Mouse (Mus musculus) G1E (cell line): Measurements from ENCODE around the gene Rapgef2. TPM values are rescaled to one million over a fixed set of nuclear protein-coding genes. Genes with fewer than 3 reads are reported as not detected.

ENCODE experiments used
- ATAC-seq: 2 replicates; pipeline ENCODE4 v1.8.0; 2016; ENCODE audit warnings: mild to moderate bottlenecking; ENCODE audit not compliant: insufficient number of reproducible peaks, poor library complexity, low FRiP score, severe bottlenecking; ENCODE audit errors: extremely low read depth
- DNase-seq: peaks from one replicate; pipeline ENCODE4 v3.0.0; 2012; ENCODE audit warnings: low spot score
- H3K27me3 ChIP-seq: 2 replicates; pipeline ENCODE4 v1.6.1; 2012; ENCODE audit warnings: mild to moderate bottlenecking, low read length, inconsistent platforms; ENCODE audit not compliant: insufficient read depth
- H3K36me3 ChIP-seq: replicated peaks from 2 replicates; pipeline ENCODE3; 2012; ENCODE audit warnings: mild to moderate bottlenecking, inconsistent platforms
- H3K4me1 ChIP-seq: 2 replicates; pipeline ENCODE4 v1.6.1; 2012; ENCODE audit warnings: low read depth, low read length, inconsistent platforms, mixed read lengths; ENCODE audit not compliant: insufficient read depth
- H3K4me3 ChIP-seq: 2 replicates; pipeline ENCODE4 v1.5.1; 2012; ENCODE audit warnings: low read depth, mild to moderate bottlenecking, inconsistent platforms, low read length, moderate library complexity, mixed read lengths
- H3K9me3 ChIP-seq: replicated peaks from 2 replicates; pipeline ENCODE4 v1.6.1; 2012; ENCODE audit warnings: inconsistent platforms
- CTCF ChIP-seq: IDR thresholded peaks from 2 replicates; pipeline ENCODE4 v1.5.1; 2012; ENCODE audit warnings: low read depth, low read length, inconsistent platforms, mixed read lengths
- GATA1 ChIP-seq: IDR thresholded peaks from 2 replicates; pipeline ENCODE4 v1.6.1; 2012; ENCODE audit warnings: borderline replicate concordance, low read length, inconsistent platforms, mixed read lengths
- GATA2 ChIP-seq: IDR thresholded peaks from 2 replicates; pipeline ENCODE4 v1.6.1; 2012; ENCODE audit warnings: low read depth, low read length, inconsistent platforms, borderline replicate concordance
- POLR2AphosphoS5 ChIP-seq: IDR thresholded peaks from 2 replicates; pipeline ENCODE4 v1.6.1; 2012; ENCODE audit warnings: low read depth, low read length, inconsistent platforms; ENCODE audit not compliant: insufficient replicate concordance
- TAL1 ChIP-seq: conservative IDR thresholded peaks from 2 replicates; pipeline ENCODE4 v1.6.1; 2012; ENCODE audit warnings: low read depth, low read length, inconsistent platforms, mixed read lengths
- polyA plus RNA-seq: library from polyadenylated mRNA; stranded (reverse); fragments of >175 nt; gene quantifications from 2 replicates; pipeline ENCODE4 v1.2.3, GENCODE M21; 2012
- total RNA-seq, 2 experiments: library from RNA; stranded (forward) in 1 of 2; stranded (reverse) in 1 of 2; fragments of 200-1000 nt in 1 of 2; fragments of >200 nt in 1 of 2; fragmentation: Nextera tagmentation in 1 of 2; gene quantifications; 2 replicates each; pipeline ENCODE4 v1.2.3; 2014 to 2017

Rapgef2 gene
- total RNA-seq (2014; fragmentation: Nextera tagmentation) (18.7 and 19.7 TPM in 2 replicates), total RNA-seq (2017) (21.7 and 22.1 TPM in 2 replicates), polyA plus RNA-seq (2.8 and 2.9 TPM in 2 replicates)

GRCm38 (mm10) chr3:79286376-79287107 lies at the start of gene Rapgef2:
Gene Rapgef2 (minus strand): TSS chr3:79286517.
- ATAC-seq (no peak), DNase-seq (peak; percentile 47)
- H3K4me1 ChIP-seq, result peaks cover 59% of the 10 kb centered on the region
- peaks cover 9% of the 10 kb centered on the region; the same call in 1 of the 2 replicates for H3K27me3 ChIP-seq
- H3K4me3 ChIP-seq, result peak within 1 kb of the TSS; percentile 85
- H3K9me3 ChIP-seq, result peaks cover 8% of the 10 kb centered on the region
- peaks cover 2% of the 10 kb centered on the region for H3K36me3 ChIP-seq
- TF ChIP-seq TAL1 (no peak), GATA2 (no peak), GATA1 (no peak), CTCF (no peak), POLR2AphosphoS5 (no peak)

- peaks cover 8% of the 10 kb centered on the region for H3K27me3 ChIP-seq
- TF ChIP-seq TAL1 (peak; percentile 66), GATA1 (no peak)
- H3K9me3 ChIP-seq, result no peaks in the 10 kb centered on the region
- no peaks in the 10 kb centered on the region for H3K36me3 ChIP-seq
- H3K4me3 ChIP-seq, result no peak overlapping the region
- H3K4me1 ChIP-seq, result peaks cover 36% of the 10 kb centered on the region
- ATAC-seq (peak; percentile 95), DNase-seq (peak; percentile 13)
Measured at GRCm38 (mm10) chr3:79333643-79334200, 47.4 kb upstream of the Rapgef2 start.

GRCm38 (mm10) chr3:79333051-79333450 lies 46.7 kb upstream of the Rapgef2 start:
- Histone ChIP-seq H3K9me3 (no peaks in the 10 kb centered on the region), H3K4me3 (no peak overlapping the region), H3K36me3 (no peaks in the 10 kb centered on the region), H3K4me1 (peaks cover 36% of the 10 kb centered on the region), H3K27me3 (peaks cover 13% of the 10 kb centered on the region)
- TF ChIP-seq GATA1 (no peak), POLR2AphosphoS5 (no peak), TAL1 (no peak), CTCF (no peak), GATA2 (no peak)
- DNase-seq (no peak), ATAC-seq (no peak)

- TF ChIP-seq GATA2, result no peak
- TF ChIP-seq GATA1, result no peak
- no peak for TF ChIP-seq TAL1
- TF ChIP-seq POLR2AphosphoS5, result no peak
- TF ChIP-seq CTCF, result no peak
Measured at GRCm38 (mm10) chr3:79329691-79330315, 43.5 kb upstream of the Rapgef2 start.

DNA sequence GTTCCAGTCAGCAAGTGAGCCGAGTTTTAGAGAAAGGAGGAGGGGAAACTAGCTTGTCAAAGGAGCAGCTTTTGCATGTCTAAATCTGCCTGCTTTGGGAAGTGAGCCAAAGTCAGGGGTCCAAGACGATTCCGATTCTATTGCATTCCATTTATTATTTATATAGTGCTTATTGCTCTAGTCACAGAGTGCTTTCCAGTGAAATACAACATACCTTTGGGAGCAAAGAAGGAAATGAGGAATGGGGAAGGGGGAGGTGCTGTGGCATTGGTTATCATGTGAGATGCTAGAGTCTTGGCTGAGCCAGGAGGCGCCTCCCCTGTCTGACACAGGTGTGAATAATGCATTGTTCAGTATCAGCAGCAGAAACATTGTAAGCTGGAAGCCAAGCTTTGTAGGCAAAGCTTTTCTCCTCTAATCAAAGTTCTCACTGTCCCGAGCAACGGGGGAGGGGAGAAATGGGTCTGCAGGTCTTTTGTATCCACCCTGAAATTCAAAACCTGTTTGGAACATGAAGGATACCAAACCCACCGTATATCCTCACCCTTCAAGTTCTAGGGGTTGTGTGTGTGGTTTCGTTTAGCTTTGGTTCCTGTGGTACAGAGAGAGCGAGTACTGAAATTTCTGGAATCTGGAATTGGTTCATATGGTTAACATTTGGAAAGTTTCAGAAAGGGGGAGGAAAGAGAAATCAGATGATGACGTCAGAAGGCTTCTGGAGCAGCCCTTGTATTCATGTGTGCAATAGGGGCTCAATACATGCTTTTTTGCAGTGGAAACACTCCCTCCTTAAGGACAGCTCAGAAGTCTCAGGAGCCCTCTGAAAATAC lies 38.6 kb upstream of the Rapgef2 start:
- Histone ChIP-seq H3K9me3 (no peaks in the 10 kb centered on the region), H3K36me3 (no peaks in the 10 kb centered on the region), H3K4me3 (no peak overlapping the region), H3K27me3 (peaks cover 55% of the 10 kb centered on the region), H3K4me1 (peaks cover 6% of the 10 kb centered on the region)
- no peak for ATAC-seq
- TF ChIP-seq GATA2, result no peak
- DNase-seq, result no peak

More at GRCm38 (mm10) chr3:79329691-79330315, 43.5 kb upstream of the Rapgef2 start:
- Histone ChIP-seq H3K36me3 (no peaks in the 10 kb centered on the region), H3K4me1 (peaks cover 22% of the 10 kb centered on the region), H3K4me3 (no peak overlapping the region), H3K9me3 (no peaks in the 10 kb centered on the region), H3K27me3 (peaks cover 39% of the 10 kb centered on the region)
- DNase-seq (no peak), ATAC-seq (no peak)
